Mouse (Mus musculus): ENCODE data around the gene Dnal1. TPM values are rescaled to one million over a fixed set of nuclear protein-coding genes. Genes with fewer than 3 reads are reported as not detected.

Dnal1 gene
- polyA plus RNA-seq, 1 experiment from 2014 or later, result 5.7 TPM

DNA sequence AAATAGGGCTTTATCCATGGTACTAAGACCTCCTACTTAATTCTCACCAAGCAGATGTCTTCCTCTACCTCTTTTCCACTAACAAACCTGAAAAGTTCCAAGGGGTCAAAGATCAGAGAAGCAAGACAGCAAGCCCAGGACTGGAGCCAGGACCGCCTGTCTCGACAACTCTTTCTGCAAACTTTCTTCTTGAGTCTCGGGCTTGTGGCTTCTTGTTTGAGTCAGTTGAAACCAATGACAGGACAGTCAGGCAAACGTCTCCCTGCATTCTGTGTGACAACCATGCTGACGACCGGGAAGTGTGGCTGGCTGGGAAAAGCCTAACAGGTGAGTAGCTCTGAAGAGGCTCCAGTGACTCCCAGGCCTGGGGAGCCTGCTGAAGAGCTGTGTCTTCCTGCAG is 71.4 kb downstream of the Dnal1 start:
- H3K4me1 ChIP-seq (replicated peaks; ENCODE audit: control insufficient read depth, insufficient read depth, low read length), result peaks cover 74% of the 10 kb centered on the region
- no peak overlapping the region for H3K4me3 ChIP-seq (ENCODE audit: low read length)
- no peak for ATAC-seq (ENCODE audit: low read depth)
- H3K4me2 ChIP-seq (ENCODE audit: low read depth, low read length), result no peak overlapping the region
- no peaks in the 10 kb centered on the region for H3K36me3 ChIP-seq (ENCODE audit: control insufficient read depth, insufficient read depth, low read length)
- H3K27me3 ChIP-seq (ENCODE audit: control insufficient read depth, insufficient read depth, low read depth, low read length), result no peaks in the 10 kb centered on the region
- no peaks in the 10 kb centered on the region for H3K9me3 ChIP-seq (ENCODE audit: control insufficient read depth, low read length)
- WGBS, result 57% methylated on average over 6 of the region's 6 CpGs
- no peak overlapping the region for H3K9ac ChIP-seq (ENCODE audit: low read length)
- H3K27ac ChIP-seq (ENCODE audit: low read length), result peak overlapping the region; percentile 86; the same call in 1 of the 2 replicates

DNA sequence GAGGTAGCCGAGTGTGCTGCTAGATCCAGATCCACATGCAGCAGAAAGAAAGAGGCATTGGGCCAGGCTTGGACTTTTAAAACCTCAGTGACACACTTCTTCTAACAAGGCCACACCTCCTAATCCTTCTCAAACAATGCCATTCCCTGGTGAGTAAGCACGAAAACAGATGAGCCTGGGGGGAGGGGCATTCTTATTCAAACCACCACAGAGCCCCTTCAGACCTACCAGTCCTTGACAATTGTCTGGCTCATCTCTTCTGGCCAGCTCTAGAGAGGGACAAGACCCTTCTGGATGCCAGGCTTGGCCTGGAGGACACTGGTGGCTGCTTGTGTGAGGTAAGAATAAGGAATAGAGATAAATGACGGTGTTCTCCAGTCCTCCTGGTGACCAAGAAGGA is 72.4 kb downstream of the Dnal1 start:
- no peaks in the 10 kb centered on the region for H3K27me3 ChIP-seq (ENCODE audit: control insufficient read depth, insufficient read depth, low read depth, low read length)
- 69% methylated on average over 3 of the region's 3 CpGs for WGBS
- H3K9ac ChIP-seq (ENCODE audit: low read length), result no peak overlapping the region
- H3K4me3 ChIP-seq (ENCODE audit: low read length), result no peak overlapping the region
- H3K4me1 ChIP-seq (replicated peaks; ENCODE audit: control insufficient read depth, insufficient read depth, low read length), result peaks cover 74% of the 10 kb centered on the region
- H3K36me3 ChIP-seq (ENCODE audit: control insufficient read depth, insufficient read depth, low read length), result no peaks in the 10 kb centered on the region
- H3K9me3 ChIP-seq (ENCODE audit: control insufficient read depth, low read length), result no peaks in the 10 kb centered on the region
- peak overlapping the region; percentile 86 for H3K27ac ChIP-seq (ENCODE audit: low read length)
- H3K4me2 ChIP-seq (ENCODE audit: low read depth, low read length), result no peak overlapping the region
- ATAC-seq (ENCODE audit: low read depth), result 0 out of 2 replicates have a peak, but pooled peaks have one; percentile 0

DNA sequence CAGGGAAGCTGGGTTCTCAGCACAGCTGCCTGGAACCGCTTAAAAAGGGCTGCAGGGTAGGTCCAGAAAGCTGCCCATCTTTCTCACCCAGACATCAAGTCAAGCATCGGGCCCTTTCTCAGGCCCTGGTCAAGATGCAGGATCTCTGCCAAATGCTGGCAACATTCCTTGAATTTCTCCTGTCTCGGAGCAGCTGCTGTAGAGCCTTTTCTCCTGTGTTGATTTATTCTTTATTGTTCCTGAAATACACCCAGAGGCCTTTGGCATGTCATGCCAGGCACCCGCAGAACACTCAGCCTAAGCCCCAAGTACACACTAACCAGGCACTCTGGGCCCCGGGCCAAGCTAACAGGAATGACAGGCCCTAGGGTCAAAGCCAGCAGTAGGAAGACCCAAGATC is 72.8 kb downstream of the Dnal1 start:
- Histone ChIP-seq H3K27me3 (ENCODE audit: control insufficient read depth, insufficient read depth, low read depth, low read length) (no peaks in the 10 kb centered on the region), H3K4me3 (ENCODE audit: low read length) (no peak overlapping the region), H3K27ac (ENCODE audit: low read length) (peak overlapping the region; percentile 86), H3K9ac (ENCODE audit: low read length) (no peak overlapping the region), H3K4me1 (replicated peaks; ENCODE audit: control insufficient read depth, insufficient read depth, low read length) (peaks cover 74% of the 10 kb centered on the region), H3K4me2 (ENCODE audit: low read depth, low read length) (no peak overlapping the region), H3K9me3 (ENCODE audit: control insufficient read depth, low read length) (no peaks in the 10 kb centered on the region), H3K36me3 (ENCODE audit: control insufficient read depth, insufficient read depth, low read length) (no peaks in the 10 kb centered on the region)
- ATAC-seq (ENCODE audit: low read depth), result peak; percentile 60
- WGBS, result 31% methylated on average over 5 of the region's 5 CpGs

DNA sequence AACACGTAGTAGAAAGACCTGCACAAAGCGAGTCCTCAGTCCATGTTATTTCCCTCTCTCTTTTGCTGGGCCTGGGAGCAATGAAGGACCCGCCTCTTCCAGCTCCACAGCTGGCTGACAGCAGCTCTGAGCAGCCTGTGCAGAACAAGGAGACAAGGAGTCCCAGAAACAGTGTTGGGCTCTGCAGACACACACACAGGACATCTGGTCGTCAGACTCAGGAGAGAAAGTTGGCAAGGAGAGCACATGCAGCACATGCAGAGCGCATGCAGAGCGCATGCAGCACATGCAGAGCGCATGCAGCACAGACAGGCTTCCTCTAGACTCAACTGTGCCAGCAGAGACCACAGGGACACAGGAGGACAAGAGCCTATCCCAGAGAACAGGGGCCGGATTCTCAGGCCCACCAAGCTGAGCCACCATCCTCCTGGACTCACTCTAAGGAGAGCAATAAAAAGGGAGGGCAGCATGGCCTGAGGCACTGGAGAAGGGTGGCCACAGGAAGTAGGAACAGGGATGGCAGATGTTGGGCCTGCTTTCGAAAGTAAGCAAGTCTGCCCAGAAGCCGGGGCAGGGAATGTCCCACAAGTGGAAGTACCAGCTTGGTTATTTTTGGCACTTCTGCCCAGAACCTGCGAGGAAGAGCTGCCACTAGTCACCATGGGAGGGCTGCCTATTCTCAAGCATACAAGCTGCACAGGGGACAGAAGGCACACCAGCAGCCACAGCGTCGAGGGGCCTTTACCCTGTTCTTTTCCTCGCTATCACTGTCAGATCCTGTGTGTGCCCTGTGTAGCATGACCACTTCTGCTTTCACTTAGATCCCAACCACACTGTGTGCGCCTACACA is 73.8 kb downstream of the Dnal1 start:
- Histone ChIP-seq H3K27ac (ENCODE audit: low read length) (peak overlapping the region; percentile 86), H3K4me1 (replicated peaks; ENCODE audit: control insufficient read depth, insufficient read depth, low read length) (peaks cover 77% of the 10 kb centered on the region), H3K4me2 (ENCODE audit: low read depth, low read length) (no peak overlapping the region; the same call in 1 of the 2 replicates), H3K9me3 (ENCODE audit: control insufficient read depth, low read length) (no peaks in the 10 kb centered on the region), H3K4me3 (ENCODE audit: low read length) (no peak overlapping the region), H3K36me3 (ENCODE audit: control insufficient read depth, insufficient read depth, low read length) (no peaks in the 10 kb centered on the region), H3K27me3 (ENCODE audit: control insufficient read depth, insufficient read depth, low read depth, low read length) (no peaks in the 10 kb centered on the region), H3K9ac (ENCODE audit: low read length) (peak overlapping the region; percentile 46; the same call in 1 of the 2 replicates)
- peak; percentile 41 for ATAC-seq (ENCODE audit: low read depth)
- WGBS, result 54% methylated on average over 15 of the region's 15 CpGs

DNA sequence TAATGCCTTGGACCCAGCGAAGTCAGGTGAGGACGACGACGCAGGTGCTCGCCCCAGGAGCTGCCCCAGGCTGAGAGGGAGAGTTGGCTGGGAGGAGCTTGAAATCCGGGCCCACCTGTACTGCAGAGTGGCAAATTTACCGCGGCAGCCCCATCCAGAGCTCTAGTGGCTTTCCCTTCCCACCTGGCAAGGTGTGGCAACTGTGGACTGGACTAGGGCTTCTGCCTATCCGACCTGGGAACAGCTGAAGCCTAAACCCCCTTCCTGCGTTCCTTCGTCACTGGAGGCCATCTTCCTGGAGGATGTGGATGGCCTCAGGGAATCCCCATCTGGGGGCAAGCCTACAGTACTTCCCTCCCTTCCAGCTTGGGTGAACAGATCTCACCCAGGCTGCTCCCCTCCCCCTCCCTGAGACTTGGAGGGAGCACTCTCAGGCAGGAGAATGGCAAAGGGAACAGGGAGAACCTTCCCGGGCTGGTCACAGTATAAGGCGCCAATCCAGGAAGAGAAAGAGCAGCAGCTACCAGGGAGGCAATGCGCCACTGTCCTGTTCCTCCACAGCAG is 74.8 kb downstream of the Dnal1 start:
- Histone ChIP-seq H3K36me3 (ENCODE audit: control insufficient read depth, insufficient read depth, low read length) (no peaks in the 10 kb centered on the region), H3K9ac (ENCODE audit: low read length) (peak overlapping the region; percentile 46), H3K9me3 (ENCODE audit: control insufficient read depth, low read length) (no peaks in the 10 kb centered on the region), H3K4me3 (ENCODE audit: low read length) (no peak overlapping the region), H3K4me2 (ENCODE audit: low read depth, low read length) (peak overlapping the region; percentile 30; the same call in 1 of the 2 replicates), H3K27ac (ENCODE audit: low read length) (peak overlapping the region; percentile 86), H3K4me1 (replicated peaks; ENCODE audit: control insufficient read depth, insufficient read depth, low read length) (peaks cover 77% of the 10 kb centered on the region), H3K27me3 (ENCODE audit: control insufficient read depth, insufficient read depth, low read depth, low read length) (no peaks in the 10 kb centered on the region)
- ATAC-seq (ENCODE audit: low read depth), result no peak
- WGBS, result 50% methylated on average over 14 of the region's 14 CpGs

DNA sequence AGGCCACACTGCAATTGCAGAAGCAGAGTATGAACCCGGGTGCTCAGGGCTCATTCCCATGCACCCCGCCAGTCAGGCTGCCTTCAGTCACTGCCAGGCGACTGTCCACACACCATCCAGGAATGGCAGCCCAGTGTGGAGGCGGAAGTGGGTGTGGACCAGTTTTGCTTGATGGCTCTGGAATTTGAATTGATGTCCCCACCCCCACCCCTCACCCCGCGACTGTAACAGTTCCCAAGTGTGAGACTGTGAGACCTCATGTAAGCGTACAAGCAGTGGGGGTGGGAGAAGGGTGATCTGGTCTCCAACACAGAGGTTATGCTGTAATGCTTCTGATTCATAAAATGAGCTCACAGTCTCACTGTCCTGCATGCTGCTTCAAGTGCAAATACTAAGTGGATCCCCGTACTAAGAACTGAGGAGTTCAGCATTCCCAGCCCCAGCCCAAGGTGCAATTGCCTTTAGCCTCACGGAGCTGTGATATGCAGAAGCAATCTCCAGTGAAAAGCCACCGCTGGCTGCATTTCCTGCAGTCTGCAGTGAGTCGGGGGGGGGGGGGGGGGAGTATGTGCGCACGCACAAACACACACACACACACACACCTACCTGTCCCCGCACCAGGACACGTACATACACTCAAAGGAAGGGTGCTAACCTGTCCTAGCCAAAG is 76.1 kb downstream of the Dnal1 start:
- peak overlapping the region; percentile 4 for H3K4me2 ChIP-seq (ENCODE audit: low read depth, low read length)
- no peak overlapping the region for H3K9ac ChIP-seq (ENCODE audit: low read length)
- H3K4me1 ChIP-seq (replicated peaks; ENCODE audit: control insufficient read depth, insufficient read depth, low read length), result peaks cover 80% of the 10 kb centered on the region
- H3K4me3 ChIP-seq (ENCODE audit: low read length), result no peak overlapping the region
- no peaks in the 10 kb centered on the region for H3K36me3 ChIP-seq (ENCODE audit: control insufficient read depth, insufficient read depth, low read length)
- WGBS, result 32% methylated on average over 12 of the region's 15 CpGs
- no peak overlapping the region for H3K27ac ChIP-seq (ENCODE audit: low read length)
- no peaks in the 10 kb centered on the region for H3K27me3 ChIP-seq (ENCODE audit: control insufficient read depth, insufficient read depth, low read depth, low read length)
- no peaks in the 10 kb centered on the region for H3K9me3 ChIP-seq (ENCODE audit: control insufficient read depth, low read length)
- no peak for ATAC-seq (ENCODE audit: low read depth)

DNA sequence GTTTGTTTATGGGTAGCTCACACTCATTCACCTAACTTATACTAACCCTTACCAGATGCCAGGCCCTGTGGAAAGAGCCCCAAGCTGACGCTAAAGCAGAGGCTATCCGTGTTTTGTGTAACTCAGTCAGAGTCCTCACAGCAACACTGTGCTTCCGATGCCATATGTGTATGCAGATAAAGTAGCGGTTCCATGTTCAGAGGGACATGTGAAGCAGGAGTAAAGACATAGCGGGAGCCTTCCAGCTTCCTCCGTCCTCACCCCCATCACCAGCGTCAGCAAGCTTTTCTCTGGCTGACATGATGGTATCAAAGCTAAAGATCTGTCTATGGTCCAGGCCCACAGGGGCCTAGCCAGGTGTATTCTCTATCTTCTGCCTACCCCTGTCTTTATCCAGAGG is 77.0 kb downstream of the Dnal1 start:
- H3K9ac ChIP-seq (ENCODE audit: low read length), result peak overlapping the region; percentile 17; the same call in 1 of the 2 replicates
- no peak for ATAC-seq (ENCODE audit: low read depth)
- H3K27ac ChIP-seq (ENCODE audit: low read length), result no peak overlapping the region
- H3K36me3 ChIP-seq (ENCODE audit: control insufficient read depth, insufficient read depth, low read length), result no peaks in the 10 kb centered on the region
- H3K9me3 ChIP-seq (ENCODE audit: control insufficient read depth, low read length), result no peaks in the 10 kb centered on the region
- peaks cover 78% of the 10 kb centered on the region for H3K4me1 ChIP-seq (replicated peaks; ENCODE audit: control insufficient read depth, insufficient read depth, low read length)
- H3K4me3 ChIP-seq (ENCODE audit: low read length), result no peak overlapping the region
- 64% methylated on average over 7 of the region's 7 CpGs for WGBS
- no peaks in the 10 kb centered on the region for H3K27me3 ChIP-seq (ENCODE audit: control insufficient read depth, insufficient read depth, low read depth, low read length)
- H3K4me2 ChIP-seq (ENCODE audit: low read depth, low read length), result peak overlapping the region; percentile 92

DNA sequence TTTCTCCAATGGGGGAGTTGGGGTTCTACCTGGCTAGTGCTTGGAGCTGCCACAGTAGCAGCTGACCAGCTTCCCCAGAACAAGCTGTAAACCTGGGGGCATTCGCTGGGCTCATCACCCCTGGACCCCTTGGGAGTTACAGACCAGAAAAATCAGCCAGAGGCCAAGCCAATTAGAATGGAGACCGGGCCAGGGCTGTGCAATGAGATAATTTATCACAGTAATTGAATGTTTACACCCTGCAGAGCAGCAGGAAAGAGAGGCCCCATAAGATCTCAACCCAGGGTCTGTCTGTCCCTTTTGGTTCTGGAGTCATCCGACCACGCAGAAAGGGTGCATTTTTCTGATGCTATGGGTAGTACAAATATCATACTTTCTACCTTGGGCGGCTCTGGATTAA is 77.6 kb downstream of the Dnal1 start:
- Histone ChIP-seq H3K36me3 (ENCODE audit: control insufficient read depth, insufficient read depth, low read length) (no peaks in the 10 kb centered on the region), H3K9ac (ENCODE audit: low read length) (peak overlapping the region; percentile 97), H3K4me3 (ENCODE audit: low read length) (peak overlapping the region; percentile 77), H3K27me3 (ENCODE audit: control insufficient read depth, insufficient read depth, low read depth, low read length) (no peaks in the 10 kb centered on the region), H3K9me3 (ENCODE audit: control insufficient read depth, low read length) (no peaks in the 10 kb centered on the region), H3K27ac (ENCODE audit: low read length) (no peak overlapping the region), H3K4me2 (ENCODE audit: low read depth, low read length) (peak overlapping the region; percentile 92), H3K4me1 (replicated peaks; ENCODE audit: control insufficient read depth, insufficient read depth, low read length) (peaks cover 73% of the 10 kb centered on the region)
- WGBS, result 19% methylated on average over 5 of the region's 5 CpGs
- ATAC-seq (ENCODE audit: low read depth), result no peak

DNA sequence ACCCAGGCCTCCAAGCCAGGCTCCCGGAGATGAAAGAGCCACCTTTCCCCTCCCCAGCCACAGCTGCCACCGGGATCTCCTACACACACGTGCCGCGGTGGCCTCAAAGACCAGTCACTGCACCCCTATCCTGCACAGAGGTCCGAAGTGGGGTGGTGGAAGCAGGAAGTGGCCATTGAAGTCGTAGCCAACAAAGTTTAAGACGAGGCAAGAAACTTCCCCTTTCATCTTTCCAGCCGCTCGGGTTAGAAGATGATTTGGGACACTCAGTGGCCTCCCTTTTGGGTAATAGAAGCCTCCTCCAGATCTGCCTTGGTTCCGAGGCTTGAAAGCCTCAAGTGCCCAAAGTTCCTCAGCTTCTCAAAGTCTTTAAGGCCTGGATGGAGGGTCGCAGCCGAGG is 78.1 kb downstream of the Dnal1 start:
- no peaks in the 10 kb centered on the region for H3K27me3 ChIP-seq (ENCODE audit: control insufficient read depth, insufficient read depth, low read depth, low read length)
- peak overlapping the region; percentile 77 for H3K4me3 ChIP-seq (ENCODE audit: low read length)
- no peak for ATAC-seq (ENCODE audit: low read depth)
- peaks cover 68% of the 10 kb centered on the region for H3K4me1 ChIP-seq (replicated peaks; ENCODE audit: control insufficient read depth, insufficient read depth, low read length)
- H3K27ac ChIP-seq (ENCODE audit: low read length), result peak overlapping the region; percentile 99
- H3K9me3 ChIP-seq (ENCODE audit: control insufficient read depth, low read length), result no peaks in the 10 kb centered on the region
- H3K9ac ChIP-seq (ENCODE audit: low read length), result peak overlapping the region; percentile 97
- WGBS, result 1% methylated on average over 13 of the region's 13 CpGs
- no peaks in the 10 kb centered on the region for H3K36me3 ChIP-seq (ENCODE audit: control insufficient read depth, insufficient read depth, low read length)
- H3K4me2 ChIP-seq (ENCODE audit: low read depth, low read length), result peak overlapping the region; percentile 92

Data from lung, embryonic 16.5 days (tissue).